Mouse (Mus musculus) embryo, embryonic 10 days (tissue): ENCODE measurements around the gene Tbc1d10a.
"Not testable (repeated sequence)": the region's sequence is repeated elsewhere in the genome, so short reads cannot be mapped to it uniquely, and the experiment has no call there.

ENCODE experiments used
- DNase-seq: peaks from one replicate; pipeline ENCODE4 v3.0.0-alpha.2; 2015; ENCODE audit warnings: low spot score

Gene Tbc1d10a

GRCm38 (mm10) chr11:4184251-4184952 is 2.2 kb upstream of the Tbc1d10a start:
- no peak for DNase-seq

GRCm38 (mm10) chr11:4185480-4185879 is 1.1 kb upstream of the Tbc1d10a start:
- DNase-seq = not testable (repeated sequence)

GRCm38 (mm10) chr11:4187318-4187700 is 720 bp downstream of the Tbc1d10a start:
- DNase-seq = no peak

- no peak for DNase-seq
Measured at GRCm38 (mm10) chr11:4189182-4189581, 2.6 kb downstream of the Tbc1d10a start.

- no peak for DNase-seq
Measured at GRCm38 (mm10) chr11:4190677-4191076, 4.1 kb downstream of the Tbc1d10a start.

- DNase-seq = no peak
Measured at GRCm38 (mm10) chr11:4192757-4193156, 6.2 kb downstream of the Tbc1d10a start.

GRCm38 (mm10) chr11:4193420-4193819 is 6.8 kb downstream of the Tbc1d10a start:
- DNase-seq = no peak

- no peak for DNase-seq
Measured at GRCm38 (mm10) chr11:4195597-4196031, 9.0 kb downstream of the Tbc1d10a start.

GRCm38 (mm10) chr11:4196636-4197035 is 10.0 kb downstream of the Tbc1d10a start:
- DNase-seq = no peak

GRCm38 (mm10) chr11:4197691-4198090 is 11.1 kb downstream of the Tbc1d10a start:
- no peak for DNase-seq

- DNase-seq = no peak
Measured at GRCm38 (mm10) chr11:4201981-4202700, 15.6 kb downstream of the Tbc1d10a start.

- DNase-seq = no peak
Measured at GRCm38 (mm10) chr11:4202995-4203704, 16.6 kb downstream of the Tbc1d10a start.

GRCm38 (mm10) chr11:4203705-4204074 is 17.1 kb downstream of the Tbc1d10a start:
- no peak for DNase-seq

GRCm38 (mm10) chr11:4205097-4205655 is 18.6 kb downstream of the Tbc1d10a start:
- DNase-seq = no peak

GRCm38 (mm10) chr11:4205951-4206350 is 19.4 kb downstream of the Tbc1d10a start:
- DNase-seq = no peak

- DNase-seq = no peak
Measured at GRCm38 (mm10) chr11:4206563-4206962, 20.0 kb downstream of the Tbc1d10a start.

- no peak for DNase-seq
Measured at GRCm38 (mm10) chr11:4207655-4208054, 21.1 kb downstream of the Tbc1d10a start.

- DNase-seq = no peak
Measured at GRCm38 (mm10) chr11:4209556-4209955, 23.0 kb downstream of the Tbc1d10a start.

GRCm38 (mm10) chr11:4210786-4211185 is 24.2 kb downstream of the Tbc1d10a start:
- no peak for DNase-seq

- DNase-seq = no peak
Measured at GRCm38 (mm10) chr11:4213107-4213506, 26.5 kb downstream of the Tbc1d10a start.

- DNase-seq = no peak
Measured at GRCm38 (mm10) chr11:4214572-4214971, 28.0 kb downstream of the Tbc1d10a start.

- DNase-seq = no peak
Measured at GRCm38 (mm10) chr11:4215061-4215460, 28.5 kb downstream of the Tbc1d10a start.
